Mouse (Mus musculus): ENCODE data around the gene Fam186b. TPM values are rescaled to one million over a fixed set of nuclear protein-coding genes. Genes with fewer than 3 reads are reported as not detected.
A peak's percentile ranks its signal among the peaks of the same experiment; 100 is the strongest.
"Not testable (repeated sequence)": the region's sequence is repeated elsewhere in the genome, so short reads cannot be mapped to it uniquely, and the experiment has no call there.

Fam186b gene
- total and polyA plus RNA-seq, 2 experiments from 2014 or later, result 0.22 TPM; not detected in 1

- H3K36me3 ChIP-seq (replicated peaks; ENCODE audit: control insufficient read depth, insufficient read depth, low read length), result peaks cover 7% of the 10 kb centered on the region
- no peak for TF ChIP-seq CTCF (IDR thresholded peaks at IDR 0.05; ENCODE audit: low read depth)
- no peak for TF ChIP-seq EP300 (IDR thresholded peaks at IDR 0.05; ENCODE audit: low read depth)
- H3K4me1 ChIP-seq (ENCODE audit: control insufficient read depth, insufficient read depth), result peaks cover 37% of the 10 kb centered on the region
- H3K9me3 ChIP-seq (replicated peaks; ENCODE audit: control insufficient read depth, low read length), result no peaks in the 10 kb centered on the region
- H3K27ac ChIP-seq (ENCODE audit: low read depth), result peak overlapping the region; percentile 98
- peak overlapping the region; percentile 60 for H3K9ac ChIP-seq (replicated peaks; ENCODE audit: low read depth, low read length)
- peak overlapping the region; percentile 79 for H3K4me2 ChIP-seq (ENCODE audit: low read depth, low read length)
- DNase-seq (ENCODE audit: low spot score) (no peak), ATAC-seq (ENCODE audit: insufficient read depth, low read depth) (peak; percentile 31)
- WGBS, result 2% methylated on average over 22 of the region's 22 CpGs
- no peaks in the 10 kb centered on the region for H3K27me3 ChIP-seq (ENCODE audit: control insufficient read depth, insufficient read depth, low read length)
- H3K4me3 ChIP-seq (ENCODE audit: low read depth, low read length), result peak overlapping the region; percentile 66
Measured at GRCm38 (mm10) chr15:99252381-99253174, 43.1 kb downstream of the Fam186b start.

DNA sequence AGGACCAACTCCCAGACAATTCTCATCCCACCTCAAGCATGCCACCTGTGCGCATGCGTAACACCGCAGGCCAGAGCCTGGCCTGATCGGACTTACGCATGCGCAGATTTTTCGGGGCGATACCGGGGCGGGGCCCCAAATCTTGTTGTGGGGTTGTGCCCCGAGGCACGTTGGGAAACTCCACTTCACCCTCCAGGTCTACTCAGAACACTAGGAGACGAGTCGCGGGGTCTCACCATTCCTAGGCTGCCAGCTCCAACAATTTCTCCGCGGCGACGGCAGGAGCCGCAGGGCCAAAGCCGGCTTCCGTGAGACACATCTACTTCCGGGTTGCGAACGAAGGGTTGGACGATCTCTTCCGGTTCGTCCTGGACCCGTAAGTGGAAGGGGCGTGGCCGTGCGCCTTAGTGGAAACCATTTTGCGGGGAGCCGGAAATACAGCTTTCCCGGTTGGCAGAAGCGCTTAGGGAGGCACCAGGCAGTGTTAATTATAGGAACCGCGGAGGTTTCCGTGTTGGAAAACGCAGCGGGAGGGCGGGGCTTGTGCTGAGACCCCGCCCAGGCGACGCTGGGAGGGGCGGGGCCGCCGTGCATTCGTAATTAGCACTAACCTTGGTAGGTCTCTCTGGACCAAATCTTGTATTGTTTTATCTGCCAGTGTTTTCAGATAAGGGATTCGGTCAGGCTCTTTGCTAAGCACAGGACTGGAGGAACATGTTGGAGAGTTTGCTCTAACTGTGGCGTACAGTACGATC, 43.9 kb downstream of the Fam186b start, which contains the start of gene Mcrs1:
Gene Mcrs1, minus strand, starts transcription at position 336 of the 755 bp plus-strand sequence.
- DNase-seq (ENCODE audit: low spot score) (peak; percentile 100), ATAC-seq (ENCODE audit: insufficient read depth, low read depth) (peak; percentile 89)
- no peaks in the 10 kb centered on the region for H3K9me3 ChIP-seq (replicated peaks; ENCODE audit: control insufficient read depth, low read length)
- no peaks in the 10 kb centered on the region for H3K27me3 ChIP-seq (ENCODE audit: control insufficient read depth, insufficient read depth, low read length)
- H3K4me1 ChIP-seq (ENCODE audit: control insufficient read depth, insufficient read depth), result peaks cover 43% of the 10 kb centered on the region
- under 1% methylated on average over 52 of the region's 52 CpGs for WGBS
- peak within 1 kb of the TSS; percentile 66 for H3K4me3 ChIP-seq (ENCODE audit: low read depth, low read length)
- TF ChIP-seq CTCF (IDR thresholded peaks at IDR 0.05; ENCODE audit: low read depth) (no peak), EP300 (IDR thresholded peaks at IDR 0.05; ENCODE audit: low read depth) (peak; percentile 90; the same call in 1 of the 2 replicates)
- peaks cover 14% of the 10 kb centered on the region for H3K36me3 ChIP-seq (replicated peaks; ENCODE audit: control insufficient read depth, insufficient read depth, low read length)
- H3K9ac ChIP-seq (replicated peaks; ENCODE audit: low read depth, low read length), result peak within 1 kb of the TSS; percentile 63
- H3K4me2 ChIP-seq (ENCODE audit: low read depth, low read length), result peak within 1 kb of the TSS; percentile 79
- peak within 1 kb of the TSS; percentile 98 for H3K27ac ChIP-seq (ENCODE audit: low read depth)

GRCm38 (mm10) chr15:99251111-99251510, 44.6 kb downstream of the Fam186b start:
- peaks cover 46% of the 10 kb centered on the region for H3K4me1 ChIP-seq (ENCODE audit: control insufficient read depth, insufficient read depth)
- peak overlapping the region; percentile 72 for H3K27ac ChIP-seq (ENCODE audit: low read depth)
- not testable (repeated sequence) for ATAC-seq (ENCODE audit: insufficient read depth, low read depth); H3K9me3 ChIP-seq (replicated peaks; ENCODE audit: control insufficient read depth, low read length); DNase-seq (ENCODE audit: low spot score); H3K27me3 ChIP-seq (ENCODE audit: control insufficient read depth, insufficient read depth, low read length)
- peak overlapping the region; percentile 66 for H3K4me3 ChIP-seq (ENCODE audit: low read depth, low read length)
- H3K9ac ChIP-seq (replicated peaks; ENCODE audit: low read depth, low read length), result peak overlapping the region; percentile 63
- peak overlapping the region; percentile 61 for H3K4me2 ChIP-seq (ENCODE audit: low read depth, low read length)
- H3K36me3 ChIP-seq (replicated peaks; ENCODE audit: control insufficient read depth, insufficient read depth, low read length), result peaks cover 21% of the 10 kb centered on the region
- 1% methylated on average over 14 of the region's 15 CpGs for WGBS

GRCm38 (mm10) chr15:99249938-99250337, 45.8 kb downstream of the Fam186b start:
- H3K27me3 ChIP-seq (ENCODE audit: control insufficient read depth, insufficient read depth, low read length), result no peaks in the 10 kb centered on the region
- H3K4me3 ChIP-seq (ENCODE audit: low read depth, low read length), result peak overlapping the region; percentile 34
- H3K9ac ChIP-seq (replicated peaks; ENCODE audit: low read depth, low read length), result peak overlapping the region; percentile 50; the same call in 1 of the 2 replicates
- H3K9me3 ChIP-seq (replicated peaks; ENCODE audit: control insufficient read depth, low read length), result no peaks in the 10 kb centered on the region
- peak overlapping the region; percentile 92 for H3K27ac ChIP-seq (ENCODE audit: low read depth)
- H3K4me1 ChIP-seq (ENCODE audit: control insufficient read depth, insufficient read depth), result peaks cover 45% of the 10 kb centered on the region
- DNase-seq (ENCODE audit: low spot score) (no peak), ATAC-seq (ENCODE audit: insufficient read depth, low read depth) (no peak)
- TF ChIP-seq EP300 (IDR thresholded peaks at IDR 0.05; ENCODE audit: low read depth), result no peak
- no peak for TF ChIP-seq CTCF (IDR thresholded peaks at IDR 0.05; ENCODE audit: low read depth)
- WGBS, result 71% methylated on average over 11 of the region's 11 CpGs
- peaks cover 33% of the 10 kb centered on the region for H3K36me3 ChIP-seq (replicated peaks; ENCODE audit: control insufficient read depth, insufficient read depth, low read length)
- H3K4me2 ChIP-seq (ENCODE audit: low read depth, low read length), result peak overlapping the region; percentile 61

GRCm38 (mm10) chr15:99248972-99249371, 46.7 kb downstream of the Fam186b start:
- Histone ChIP-seq H3K9ac (replicated peaks; ENCODE audit: low read depth, low read length) (peak overlapping the region; percentile 50), H3K27me3 (ENCODE audit: control insufficient read depth, insufficient read depth, low read length) (no peaks in the 10 kb centered on the region), H3K4me2 (ENCODE audit: low read depth, low read length) (peak overlapping the region; percentile 61), H3K9me3 (replicated peaks; ENCODE audit: control insufficient read depth, low read length) (no peaks in the 10 kb centered on the region), H3K4me3 (ENCODE audit: low read depth, low read length) (peak overlapping the region; percentile 34), H3K4me1 (ENCODE audit: control insufficient read depth, insufficient read depth) (peaks cover 37% of the 10 kb centered on the region), H3K27ac (ENCODE audit: low read depth) (peak overlapping the region; percentile 92), H3K36me3 (replicated peaks; ENCODE audit: control insufficient read depth, insufficient read depth, low read length) (peaks cover 43% of the 10 kb centered on the region)
- DNase-seq (ENCODE audit: low spot score) (peak; percentile 91), ATAC-seq (ENCODE audit: insufficient read depth, low read depth) (peak; percentile 49)
- TF ChIP-seq CTCF (IDR thresholded peaks at IDR 0.05; ENCODE audit: low read depth) (peak; percentile 43), EP300 (IDR thresholded peaks at IDR 0.05; ENCODE audit: low read depth) (peak; percentile 87; the same call in 1 of the 2 replicates)
- WGBS, result 25% methylated on average over 8 of the region's 9 CpGs

GRCm38 (mm10) chr15:99246736-99247135, 49.0 kb downstream of the Fam186b start:
- not testable (repeated sequence) for H3K9ac ChIP-seq (replicated peaks; ENCODE audit: low read depth, low read length); H3K27me3 ChIP-seq (ENCODE audit: control insufficient read depth, insufficient read depth, low read length); DNase-seq (ENCODE audit: low spot score); H3K4me2 ChIP-seq (ENCODE audit: low read depth, low read length); H3K9me3 ChIP-seq (replicated peaks; ENCODE audit: control insufficient read depth, low read length); ATAC-seq (ENCODE audit: insufficient read depth, low read depth); H3K4me3 ChIP-seq (ENCODE audit: low read depth, low read length)
- 71% methylated on average over 6 of the region's 6 CpGs for WGBS
- Histone ChIP-seq H3K36me3 (replicated peaks; ENCODE audit: control insufficient read depth, insufficient read depth, low read length) (peaks cover 63% of the 10 kb centered on the region), H3K4me1 (ENCODE audit: control insufficient read depth, insufficient read depth) (peaks cover 29% of the 10 kb centered on the region), H3K27ac (ENCODE audit: low read depth) (peak overlapping the region; percentile 92)
